Mouse (Mus musculus) C2C12 (cell line): Measurements from ENCODE around the gene Gm49383.

Experiments used
- CTCF ChIP-seq: IDR thresholded peaks from one replicate; pipeline ENCODE4 v1.5.1; 2011; ENCODE audit not compliant: control insufficient read depth, insufficient read depth, insufficient read length
- MAX ChIP-seq: IDR thresholded peaks from one replicate; pipeline ENCODE4 v1.6.1; 2011; ENCODE audit warnings: mild to moderate bottlenecking, control low read depth
- USF1 ChIP-seq: IDR thresholded peaks from one replicate; pipeline ENCODE4 v1.6.1; 2011; ENCODE audit warnings: low read depth, mild to moderate bottlenecking, control low read depth, moderate library complexity

GRCm38 (mm10) chr12:69213186-69213777, 16.4 kb upstream of the Gm49383 start:
- no peak for TF ChIP-seq CTCF
- TF ChIP-seq MAX, result no peak
- no peak for TF ChIP-seq USF1
